Mouse (Mus musculus): ENCODE data around the gene Scamp1. TPM values are rescaled to one million over a fixed set of nuclear protein-coding genes. Genes with fewer than 3 reads are reported as not detected.
A peak's percentile ranks its signal among the peaks of the same experiment; 100 is the strongest.

Gene Scamp1
- polyA plus RNA-seq, 1 experiment from 2014 or later: 74.9 TPM

DNA sequence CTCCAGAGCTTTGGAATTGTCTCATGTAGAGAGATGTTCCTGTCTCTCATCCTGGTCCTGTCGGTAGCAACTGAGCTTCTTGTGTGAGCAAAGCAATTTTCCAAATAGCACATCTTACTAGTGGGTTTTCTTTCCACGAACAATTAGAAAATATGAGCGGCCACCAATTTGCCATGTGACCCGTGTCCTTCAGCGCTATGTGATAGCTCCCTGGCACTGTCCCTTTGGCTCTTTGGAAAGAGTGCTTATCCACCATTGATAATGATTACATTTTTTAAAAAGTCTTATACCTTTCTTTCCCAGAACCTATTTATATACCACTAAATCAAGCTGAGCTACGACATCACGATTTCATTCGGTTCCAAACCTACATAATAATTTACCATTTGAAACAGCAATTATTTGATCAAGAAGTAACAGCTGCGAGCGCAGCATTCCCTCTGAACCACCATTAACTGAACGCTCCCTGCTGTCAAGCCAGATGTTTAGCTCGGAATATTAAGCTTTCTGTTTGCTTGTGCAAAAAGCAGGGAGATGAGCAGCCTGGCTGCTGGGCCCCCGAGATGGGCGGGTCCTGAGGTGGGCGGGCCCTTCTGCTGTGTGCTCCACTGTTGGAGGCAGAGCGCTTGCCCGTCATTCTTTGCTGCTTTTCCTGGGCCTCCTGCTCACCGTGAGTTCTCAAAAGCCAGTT lies 20.8 kb upstream of the Scamp1 start:
- in situ Hi-C loops (cut with MboI; ENCODE audit: low pct_unique_long_range_greater_than_20kb): no loop called here
- DNase-seq (ENCODE audit: low read depth, low spot score) (no peak), ATAC-seq (no peak)
- peaks cover 8% of the 10 kb centered on the region for H3K27me3 ChIP-seq
- CTCF ChIA-PET: no interaction called here
- POLR2A ChIA-PET: no interaction called here
- TF ChIP-seq CTCF (IDR thresholded peaks at IDR 0.05): no peak

DNA sequence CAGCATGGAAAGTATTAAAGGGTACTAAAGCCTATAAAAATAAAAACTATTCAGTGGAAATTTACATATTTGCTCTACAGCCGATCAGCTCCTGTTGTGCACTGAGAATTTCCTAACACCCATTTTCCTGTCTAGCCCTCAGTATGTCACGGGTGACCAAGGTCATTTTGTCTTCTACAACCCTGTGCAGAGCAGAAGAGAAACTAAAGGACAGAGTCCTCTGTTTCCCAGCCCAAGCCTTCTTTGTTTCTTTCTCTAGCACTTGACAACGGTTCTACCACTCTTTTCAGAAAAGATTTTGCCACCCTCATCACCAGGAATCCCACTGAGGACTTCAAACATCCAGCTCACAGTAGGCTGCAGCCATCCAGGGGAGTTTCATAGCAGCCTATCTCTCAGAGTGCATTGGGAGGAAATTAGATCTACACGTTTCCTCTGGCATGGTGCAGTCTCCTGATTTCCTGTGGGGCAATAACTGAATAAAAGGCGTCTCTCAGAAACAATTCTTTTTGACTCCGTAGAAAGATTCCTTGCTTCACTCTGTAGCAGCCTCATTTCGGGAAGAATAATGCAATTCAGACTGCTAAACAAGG lies 15.4 kb upstream of the Scamp1 start:
- CTCF ChIA-PET: no interaction called here
- in situ Hi-C loops (cut with MboI; ENCODE audit: low pct_unique_long_range_greater_than_20kb): no loop called here
- POLR2A ChIA-PET: no interaction called here
- H3K27me3 ChIP-seq: no peaks in the 10 kb centered on the region
- DNase-seq (ENCODE audit: low read depth, low spot score): no peak
- no peak for TF ChIP-seq CTCF (IDR thresholded peaks at IDR 0.05)
- ATAC-seq: no peak

DNA sequence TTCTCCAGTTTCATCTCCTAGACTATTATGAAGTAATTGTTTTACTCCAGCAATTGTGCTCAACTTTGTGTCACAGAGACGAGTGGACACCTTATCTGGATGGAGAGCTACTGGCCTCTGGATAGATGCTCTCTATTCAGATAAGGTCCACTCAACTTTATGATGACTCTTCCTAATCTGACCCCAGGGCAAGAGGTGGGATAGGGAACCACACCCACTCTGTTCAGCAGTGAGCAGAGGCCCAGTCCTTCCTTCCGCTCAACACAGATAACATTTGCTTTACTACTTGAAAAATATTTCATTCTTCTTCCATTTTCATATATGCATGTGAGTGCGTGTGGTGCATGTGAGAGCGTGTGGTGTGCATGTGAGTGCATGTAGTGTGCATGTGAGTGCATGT lies 14.6 kb upstream of the Scamp1 start:
- ChIA-PET CTCF (no interaction called here), POLR2A (no interaction called here)
- in situ Hi-C loops (cut with MboI; ENCODE audit: low pct_unique_long_range_greater_than_20kb): no loop called here
- ATAC-seq: no peak
- H3K27me3 ChIP-seq: no peaks in the 10 kb centered on the region
- no peak for TF ChIP-seq CTCF (IDR thresholded peaks at IDR 0.05)
- no peak for DNase-seq (ENCODE audit: low read depth, low spot score)

DNA sequence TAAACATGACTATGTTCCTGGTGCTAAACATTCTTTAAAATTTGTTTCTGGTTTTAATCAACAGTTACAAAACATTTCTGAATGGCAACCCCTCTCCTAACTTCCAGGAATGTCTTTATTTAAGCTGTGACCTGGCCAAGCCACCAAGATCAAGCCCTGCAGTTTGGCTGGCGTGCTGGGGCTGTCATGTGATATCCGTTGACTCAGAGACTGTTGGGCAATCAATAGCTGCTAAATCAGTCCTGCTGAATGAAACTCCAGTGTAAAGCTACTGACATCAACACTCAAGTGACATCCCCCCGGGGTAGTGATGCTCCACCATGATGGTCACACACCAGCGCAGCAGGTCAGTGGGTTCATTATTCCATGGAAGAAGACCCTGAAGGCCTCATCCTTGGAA lies 12.7 kb upstream of the Scamp1 start:
- DNase-seq (ENCODE audit: low read depth, low spot score): peak; percentile 46
- POLR2A ChIA-PET: interaction anchor here (0.5 kb wide), 1 partner anchor 988 kb away, joined by 3 read pairs; no protein-coding TSS in a partner anchor
- in situ Hi-C loops (cut with MboI; ENCODE audit: low pct_unique_long_range_greater_than_20kb): no loop called here

DNA sequence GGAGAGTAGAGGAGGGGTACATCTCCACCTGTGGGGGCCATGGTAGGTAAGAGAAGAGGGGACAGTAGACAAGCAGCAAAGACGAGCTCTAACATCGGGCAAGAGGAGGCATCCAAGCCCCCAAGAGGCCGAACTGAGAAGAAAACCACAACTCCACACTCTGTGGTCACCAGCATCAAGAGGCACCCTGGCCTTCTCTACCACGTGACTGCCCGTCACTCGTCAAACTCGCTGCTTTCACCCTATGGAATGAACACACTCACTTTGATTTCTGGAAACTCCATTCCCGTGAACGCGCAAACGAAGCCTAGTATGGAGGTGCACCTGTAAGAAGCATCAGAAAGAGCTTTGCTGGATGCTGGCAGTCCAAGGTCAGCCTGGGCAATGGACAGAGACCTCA lies 10.7 kb upstream of the Scamp1 start:
- in situ Hi-C loops (cut with MboI; ENCODE audit: low pct_unique_long_range_greater_than_20kb): no loop called here
- TF ChIP-seq CTCF (IDR thresholded peaks at IDR 0.05): no peak

More for the DNA sequence above, 12.7 kb upstream of the Scamp1 start:
- peaks cover 8% of the 10 kb centered on the region for H3K27me3 ChIP-seq
- no peak for TF ChIP-seq CTCF (IDR thresholded peaks at IDR 0.05)
- CTCF ChIA-PET: no interaction called here
- peak; percentile 82 for ATAC-seq

DNA sequence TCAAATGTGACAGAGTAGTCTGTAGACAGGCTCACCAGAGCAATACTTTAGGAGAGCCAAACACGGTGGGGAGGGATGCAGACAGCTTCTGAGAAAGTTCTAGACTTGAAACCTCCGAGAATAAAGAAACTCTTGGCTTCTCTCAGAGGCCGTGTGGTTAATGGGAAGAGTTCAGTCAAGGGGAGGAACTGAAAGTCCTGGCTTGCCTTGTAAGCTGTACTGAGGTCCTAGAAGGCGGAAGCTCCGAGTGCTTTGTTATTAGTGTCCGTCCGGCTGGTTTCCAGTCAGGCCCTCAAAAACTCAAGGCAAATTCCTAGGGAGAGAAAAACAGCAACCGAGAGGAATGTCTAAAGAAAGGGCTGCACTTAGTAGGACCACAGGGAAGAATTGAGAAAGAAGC lies 10.3 kb upstream of the Scamp1 start:
- in situ Hi-C loops (cut with MboI; ENCODE audit: low pct_unique_long_range_greater_than_20kb): no loop called here
- H3K27me3 ChIP-seq: peaks cover 8% of the 10 kb centered on the region
- CTCF ChIA-PET: interaction anchor here (1.2 to 1.4 kb wide), 2 partner anchors 13 to 14 kb away, joined by 3 to 5 read pairs; no protein-coding TSS in a partner anchor
- no peak for DNase-seq (ENCODE audit: low read depth, low spot score)
- POLR2A ChIA-PET: no interaction called here
- no peak for ATAC-seq
- TF ChIP-seq CTCF (IDR thresholded peaks at IDR 0.05): no peak

More for the DNA sequence above, 10.7 kb upstream of the Scamp1 start:
- CTCF ChIA-PET: interaction anchor here (0.7 to 1.4 kb wide), 2 partner anchors 12 to 1586 kb away, joined by 3 to 5 read pairs; no protein-coding TSS in a partner anchor
- POLR2A ChIA-PET: no interaction called here
- DNase-seq (ENCODE audit: low read depth, low spot score) (no peak), ATAC-seq (no peak)
- H3K27me3 ChIP-seq: peaks cover 8% of the 10 kb centered on the region

DNA sequence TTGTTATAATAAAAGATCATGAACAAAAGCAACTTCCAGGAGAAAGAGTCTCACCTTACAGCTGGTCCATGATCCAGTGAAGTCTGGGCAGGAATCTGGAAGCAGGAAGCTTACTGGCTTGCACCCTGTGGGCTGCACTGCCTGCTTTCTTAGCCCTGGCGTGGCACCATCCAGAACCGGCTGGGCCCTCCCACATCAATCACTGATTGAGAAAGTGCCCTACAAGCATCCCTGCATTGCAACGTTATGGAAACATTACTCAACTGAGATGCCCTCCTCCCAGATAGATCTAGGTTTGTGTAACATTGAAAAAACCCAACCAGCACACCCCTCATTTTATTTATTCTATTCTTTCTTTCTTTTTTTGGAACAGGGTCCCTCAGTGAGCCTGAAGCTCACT lies 9.2 kb upstream of the Scamp1 start:
- no peak for TF ChIP-seq CTCF (IDR thresholded peaks at IDR 0.05)
- ChIA-PET CTCF (interaction anchor here (1.2 kb wide), 1 partner anchor 15 kb away, joined by 3 read pairs; no protein-coding TSS in a partner anchor), POLR2A (no interaction called here)
- ATAC-seq: no peak
- DNase-seq (ENCODE audit: low read depth, low spot score): no peak
- in situ Hi-C loops (cut with MboI; ENCODE audit: low pct_unique_long_range_greater_than_20kb): no loop called here
- peaks cover 8% of the 10 kb centered on the region for H3K27me3 ChIP-seq

DNA sequence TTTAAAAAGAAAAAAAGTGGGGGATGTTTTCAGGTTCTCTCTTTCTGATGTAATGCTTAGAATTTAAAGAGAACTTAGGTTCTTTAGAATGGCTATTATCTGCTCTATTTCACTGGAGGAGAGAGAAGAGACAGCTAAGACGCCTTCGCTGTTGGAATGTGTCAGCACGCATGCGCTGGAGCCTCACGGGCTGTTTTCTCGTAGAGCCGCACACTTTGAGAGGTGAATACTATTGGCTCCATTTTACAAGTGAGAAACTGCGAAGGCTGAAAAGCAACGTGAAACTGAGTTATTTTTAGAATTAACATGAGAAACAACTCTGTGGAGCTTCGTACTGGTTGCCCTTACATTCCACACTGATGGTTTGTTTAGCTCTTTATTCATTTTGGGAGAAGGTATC lies 8.3 kb upstream of the Scamp1 start:
- ChIA-PET POLR2A (no interaction called here), CTCF (no interaction called here)
- H3K27me3 ChIP-seq: peaks cover 8% of the 10 kb centered on the region
- DNase-seq (ENCODE audit: low read depth, low spot score) (no peak), ATAC-seq (no peak)
- in situ Hi-C loops (cut with MboI; ENCODE audit: low pct_unique_long_range_greater_than_20kb): no loop called here
- no peak for TF ChIP-seq CTCF (IDR thresholded peaks at IDR 0.05)

DNA sequence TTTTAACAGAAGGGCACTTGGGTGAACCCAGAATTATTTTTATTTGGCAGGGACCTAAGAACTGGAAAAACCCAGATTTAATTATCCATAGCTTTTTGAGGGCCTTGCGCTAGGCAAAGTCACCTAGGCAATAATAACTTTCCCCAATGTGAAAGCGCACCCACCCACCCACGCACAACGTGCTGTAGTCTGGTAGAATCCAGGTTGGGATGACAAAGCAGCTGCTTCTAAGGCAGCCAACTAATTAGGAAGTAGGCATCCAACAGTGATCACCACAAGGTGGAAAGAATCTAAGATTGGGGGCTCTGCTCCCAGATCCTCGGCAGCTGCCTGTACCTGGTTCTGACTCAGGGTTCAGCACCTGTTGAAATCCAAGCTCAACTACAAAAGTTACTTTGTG lies 538 bp upstream of the Scamp1 start:
- H3K27me3 ChIP-seq: no peaks in the 10 kb centered on the region
- DNase-seq (ENCODE audit: low read depth, low spot score) (no peak), ATAC-seq (no peak)
- ChIA-PET POLR2A (no interaction called here), CTCF (no interaction called here)
- no peak for TF ChIP-seq CTCF (IDR thresholded peaks at IDR 0.05)
- in situ Hi-C loops (cut with MboI; ENCODE audit: low pct_unique_long_range_greater_than_20kb): no loop called here

DNA sequence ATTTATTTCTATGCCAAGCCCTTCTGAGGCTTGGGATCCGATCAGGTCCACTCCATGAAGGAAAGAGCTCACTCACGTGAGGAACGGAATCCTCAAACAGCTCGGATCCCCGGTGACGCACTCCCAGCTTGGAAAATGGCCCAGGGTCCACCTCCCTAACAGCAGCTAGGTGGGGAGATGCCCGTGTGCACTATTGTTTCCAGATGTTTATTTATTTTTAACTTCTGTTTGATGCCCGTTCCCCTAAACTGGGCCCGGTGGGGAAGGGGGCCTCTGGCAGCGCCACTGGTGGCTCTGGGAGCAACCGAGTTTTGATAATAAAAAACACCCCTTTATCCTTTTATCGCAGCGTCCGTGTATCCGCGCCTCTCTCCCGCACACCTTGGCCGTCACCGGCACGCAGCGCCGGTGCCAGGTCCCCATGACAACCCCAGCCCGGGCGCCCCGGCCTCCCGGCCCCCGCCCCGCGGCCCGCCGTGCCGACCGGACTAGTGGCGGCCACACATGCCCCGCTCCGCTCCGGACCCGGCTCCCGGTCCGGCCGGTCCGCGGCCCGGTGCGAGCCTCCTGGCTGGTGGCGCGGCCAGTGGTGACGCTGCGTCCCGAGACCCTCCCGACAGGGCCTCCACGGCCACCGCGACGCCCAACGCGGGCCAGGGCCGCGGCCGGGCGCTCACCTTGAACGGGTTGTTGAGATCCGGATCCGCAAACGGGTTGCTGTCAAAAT lies 951 bp downstream of the Scamp1 start:
- ChIA-PET POLR2A (no interaction called here), CTCF (no interaction called here)
- no peak for TF ChIP-seq CTCF (IDR thresholded peaks at IDR 0.05)
- DNase-seq (ENCODE audit: low read depth, low spot score) (no peak), ATAC-seq (peak; percentile 36)
- no peaks in the 10 kb centered on the region for H3K27me3 ChIP-seq
- in situ Hi-C loops (cut with MboI; ENCODE audit: low pct_unique_long_range_greater_than_20kb): no loop called here

DNA sequence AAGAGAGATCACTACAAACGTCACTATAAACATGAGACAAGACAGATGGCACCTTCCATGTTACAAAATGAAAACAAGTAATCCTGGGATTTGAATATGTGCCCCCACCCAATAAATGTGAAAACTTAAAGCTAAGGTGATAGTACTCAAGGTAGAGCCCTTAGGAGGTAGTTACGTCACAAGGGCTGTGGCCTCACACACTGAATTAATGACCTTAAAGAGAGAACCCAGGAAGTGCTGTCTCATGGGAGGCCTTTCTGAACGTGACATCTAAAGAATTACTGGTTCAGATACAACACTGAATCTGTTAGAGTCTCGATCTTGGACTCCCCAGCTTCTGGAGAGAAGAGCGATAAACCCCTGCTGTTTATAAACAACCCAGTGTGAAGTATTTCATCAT lies 6.2 kb downstream of the Scamp1 start:
- H3K27me3 ChIP-seq: no peaks in the 10 kb centered on the region
- ATAC-seq (no peak), DNase-seq (ENCODE audit: low read depth, low spot score) (no peak)
- TF ChIP-seq CTCF (IDR thresholded peaks at IDR 0.05): no peak
- in situ Hi-C loops (cut with MboI; ENCODE audit: low pct_unique_long_range_greater_than_20kb): no loop called here
- POLR2A ChIA-PET: interaction anchor here (0.7 to 1.8 kb wide), 2 partner anchors 17 to 430 kb away, joined by 3 to 4 read pairs; no protein-coding TSS in a partner anchor
- CTCF ChIA-PET: interaction anchor here (0.9 to 1.4 kb wide), 2 partner anchors 16 to 486 kb away, joined by 3 read pairs; no protein-coding TSS in a partner anchor

Measured in Patski (cell line).